Mouse (Mus musculus) cerebellum, adult 8-10 months (tissue): ENCODE data around the gene Mettl9.

Experiments
- DNase-seq: peaks from one replicate; pipeline ENCODE4 v3.0.0; 2022

Mettl9 gene

GRCm38 (mm10) chr7:121111321-121111720 is 77.1 kb downstream of the Mettl9 start:
- DNase-seq = no peak

GRCm38 (mm10) chr7:121111762-121112161 is 77.5 kb downstream of the Mettl9 start:
- DNase-seq = no peak

- DNase-seq = peak; percentile 73
Measured at GRCm38 (mm10) chr7:121120143-121120818, 86.0 kb downstream of the Mettl9 start.
